Mouse (Mus musculus) kidney, embryonic 16.5 days (tissue): ENCODE data around the gene Ern1. TPM values are rescaled to one million over a fixed set of nuclear protein-coding genes. Genes with fewer than 3 reads are reported as not detected.
"Not testable (repeated sequence)": the region's sequence is repeated elsewhere in the genome, so short reads cannot be mapped to it uniquely, and the experiment has no call there.

ENCODE experiments used
- ATAC-seq: fragments of 200-750 bp; cut with Nextera tagmentation; 2 replicates; pipeline ENCODE4 v1.8.0; 2017; ENCODE audit warnings: moderate TSS enrichment; ENCODE audit not compliant: low FRiP score, low TSS enrichment
- H3K27ac ChIP-seq: fragments of 300-500 bp; sonication (generic); 2 replicates; pipeline ENCODE4 v1.5.1; 2014; ENCODE audit warnings: low read length
- H3K27me3 ChIP-seq: fragments of 300-500 bp; sonication (generic); 2 replicates; pipeline ENCODE4 v1.6.1; 2014; ENCODE audit warnings: low read length, control low read depth, mixed read lengths; ENCODE audit not compliant: insufficient read depth
- H3K36me3 ChIP-seq: fragments of 300-500 bp; sonication (generic); 2 replicates; pipeline ENCODE4 v1.6.1; 2014; ENCODE audit warnings: low read length, control low read depth, mixed read lengths; ENCODE audit not compliant: insufficient read depth
- H3K4me1 ChIP-seq: fragments of 300-500 bp; sonication (generic); 2 replicates; pipeline ENCODE4 v1.6.1; 2014; ENCODE audit warnings: low read length, control low read depth, mixed read lengths; ENCODE audit not compliant: insufficient read depth
- H3K4me2 ChIP-seq: fragments of 300-500 bp; sonication (generic); replicated peaks from 2 replicates; pipeline ENCODE4 v1.6.1; 2014; ENCODE audit warnings: low read depth, low read length
- H3K4me3 ChIP-seq: fragments of 300-500 bp; sonication (generic); 2 replicates; pipeline ENCODE4 v1.5.1; 2014; ENCODE audit warnings: mild to moderate bottlenecking, low read length
- H3K9ac ChIP-seq: fragments of 300-500 bp; sonication (generic); replicated peaks from 2 replicates; pipeline ENCODE4 v1.6.1; 2014; ENCODE audit warnings: low read length
- H3K9me3 ChIP-seq: fragments of 300-500 bp; sonication (generic); 2 replicates; pipeline ENCODE4 v1.6.1; 2016; ENCODE audit warnings: low read length, control low read depth
- WGBS: fragments of 180-500 bp; shearing (Covaris S2); extraction: QIAGEN DNeasy Blood & Tissue Kit; methylation state at CpG from one replicate; pipeline ENCODE4 v1.1.7; 2014; 5-methylcytosine and 5-hydroxymethylcytosine counted together
- polyA plus RNA-seq: library from polyadenylated mRNA; unstranded; fragments of >200 nt; fragmentation: Nextera tagmentation; extraction: Ambion mirVana; gene quantifications from 2 replicates; pipeline ENCODE4 v1.2.1, GENCODE M21; 2015

Gene Ern1
- polyA plus RNA-seq, 1 experiment from 2014 or later, result 5.4 TPM

GRCm38 (mm10) chr11:106411157-106411556, 76.5 kb downstream of the Ern1 start:
- WGBS, result 83% methylated on average over 2 of the region's 2 CpGs
- peaks cover 14% of the 10 kb centered on the region; the same call in 1 of the 2 replicates for H3K36me3 ChIP-seq
- no peaks in the 10 kb centered on the region for H3K9me3 ChIP-seq
- H3K9ac ChIP-seq, result no peak overlapping the region
- no peak overlapping the region for H3K4me2 ChIP-seq
- H3K4me3 ChIP-seq, result no peak overlapping the region
- ATAC-seq, result no peak
- H3K27ac ChIP-seq, result no peak overlapping the region
- H3K27me3 ChIP-seq, result no peaks in the 10 kb centered on the region
- H3K4me1 ChIP-seq, result no peaks in the 10 kb centered on the region

- no peaks in the 10 kb centered on the region for H3K4me1 ChIP-seq
- no peak for ATAC-seq
- no peaks in the 10 kb centered on the region for H3K27me3 ChIP-seq
- no peaks in the 10 kb centered on the region for H3K9me3 ChIP-seq
- H3K27ac ChIP-seq, result no peak overlapping the region
- peaks cover 14% of the 10 kb centered on the region; the same call in 1 of the 2 replicates for H3K36me3 ChIP-seq
- WGBS, result 85% methylated on average over 3 of the region's 3 CpGs
- no peak overlapping the region for H3K4me2 ChIP-seq
- H3K9ac ChIP-seq, result no peak overlapping the region
- H3K4me3 ChIP-seq, result no peak overlapping the region
These were observed 77.1 kb downstream of the Ern1 start for GRCm38 (mm10) chr11:106410507-106410906.

DNA sequence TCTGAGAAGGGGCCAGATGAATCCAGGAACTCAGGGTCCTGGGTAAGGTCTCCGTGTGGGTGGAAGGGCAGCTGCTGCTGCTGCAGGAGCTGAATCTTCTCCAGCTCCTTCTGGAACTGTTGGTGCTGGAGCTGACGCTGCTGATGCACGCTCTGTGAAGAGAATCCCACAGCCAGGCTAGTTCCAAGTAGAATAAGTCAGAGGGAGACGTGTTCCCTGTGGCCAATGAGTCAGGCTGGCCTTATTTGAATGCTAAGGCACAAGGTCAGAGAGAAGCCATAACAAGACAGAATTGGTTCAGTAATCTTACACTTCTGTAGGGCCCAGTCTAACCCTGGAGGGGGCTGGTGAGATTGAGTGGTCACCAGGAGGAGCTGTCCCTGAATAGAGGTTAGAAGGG, 77.6 kb downstream of the Ern1 start:
- 75% methylated on average over 4 of the region's 4 CpGs for WGBS
- Histone ChIP-seq H3K4me1 (no peaks in the 10 kb centered on the region), H3K27me3 (no peaks in the 10 kb centered on the region), H3K36me3 (peaks cover 14% of the 10 kb centered on the region; the same call in 1 of the 2 replicates), H3K9ac (no peak overlapping the region), H3K27ac (no peak overlapping the region), H3K4me3 (no peak overlapping the region), H3K9me3 (no peaks in the 10 kb centered on the region), H3K4me2 (no peak overlapping the region)
- no peak for ATAC-seq

- Histone ChIP-seq H3K36me3 (peaks cover 6% of the 10 kb centered on the region), H3K9me3 (no peaks in the 10 kb centered on the region), H3K27ac (no peak overlapping the region), H3K4me1 (no peaks in the 10 kb centered on the region), H3K9ac (no peak overlapping the region), H3K4me2 (no peak overlapping the region), H3K27me3 (no peaks in the 10 kb centered on the region), H3K4me3 (no peak overlapping the region)
- no peak for ATAC-seq
- 91% methylated on average over 8 of the region's 8 CpGs for WGBS
These were observed 89.2 kb downstream of the Ern1 start for GRCm38 (mm10) chr11:106398481-106398880.

GRCm38 (mm10) chr11:106397656-106398055, 90.0 kb downstream of the Ern1 start:
- H3K36me3 ChIP-seq, result peaks cover 2% of the 10 kb centered on the region; the same call in 1 of the 2 replicates
- ATAC-seq, result no peak
- H3K27ac ChIP-seq, result no peak overlapping the region
- H3K4me1 ChIP-seq, result no peaks in the 10 kb centered on the region
- no peak overlapping the region for H3K4me3 ChIP-seq
- H3K27me3 ChIP-seq, result no peaks in the 10 kb centered on the region
- no peak overlapping the region for H3K9ac ChIP-seq
- no peaks in the 10 kb centered on the region for H3K9me3 ChIP-seq
- 89% methylated on average over 3 of the region's 3 CpGs for WGBS
- H3K4me2 ChIP-seq, result no peak overlapping the region

DNA sequence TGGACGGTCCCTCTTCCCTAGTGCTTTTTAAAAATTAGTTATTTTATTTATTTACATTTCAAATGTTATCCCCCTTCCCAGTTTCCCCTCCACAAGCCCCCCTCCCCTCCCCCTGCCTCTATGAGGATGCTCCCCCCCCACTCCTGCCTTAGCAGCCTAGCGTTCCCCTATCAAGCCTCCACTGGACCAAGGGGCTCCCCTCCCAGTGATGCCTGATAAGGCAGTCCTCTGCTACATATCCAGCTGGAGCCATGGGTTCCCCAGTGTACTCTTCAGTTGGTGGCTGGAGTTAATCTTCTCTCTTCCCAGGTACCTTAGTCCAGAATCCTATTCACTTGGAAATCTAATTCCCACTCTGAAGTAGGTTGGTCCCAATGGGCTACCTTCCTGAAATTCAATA, 93.6 kb downstream of the Ern1 start:
- not testable (repeated sequence) for H3K4me2 ChIP-seq, ATAC-seq, H3K9me3 ChIP-seq, H3K9ac ChIP-seq, H3K27me3 ChIP-seq, H3K4me3 ChIP-seq, H3K36me3 ChIP-seq, H3K27ac ChIP-seq
- H3K4me1 ChIP-seq, result peaks cover 24% of the 10 kb centered on the region
- 85% methylated on average over 2 of the region's 2 CpGs for WGBS

DNA sequence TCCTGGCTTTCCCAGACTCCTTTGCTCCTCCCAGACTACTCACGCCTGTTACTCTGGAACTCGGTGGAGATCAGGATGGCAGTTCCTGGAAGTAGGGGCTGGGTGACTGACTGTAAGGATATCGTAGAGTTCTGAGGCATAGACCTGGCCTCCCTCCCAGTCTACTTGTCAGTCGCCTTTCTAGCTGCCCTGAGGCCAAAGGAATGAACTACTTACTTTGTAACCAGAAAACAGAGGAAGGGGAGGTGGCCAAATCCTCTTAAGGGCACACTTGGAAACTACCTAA, 94.4 kb downstream of the Ern1 start:
- Histone ChIP-seq H3K27ac (no peak overlapping the region), H3K9ac (no peak overlapping the region), H3K9me3 (no peaks in the 10 kb centered on the region), H3K36me3 (no peaks in the 10 kb centered on the region), H3K4me2 (no peak overlapping the region), H3K27me3 (no peaks in the 10 kb centered on the region), H3K4me3 (no peak overlapping the region), H3K4me1 (peaks cover 26% of the 10 kb centered on the region)
- no peak for ATAC-seq
- 45% methylated on average over 4 of the region's 4 CpGs for WGBS

- WGBS, result 60% methylated on average over 7 of the region's 7 CpGs
- H3K27me3 ChIP-seq, result no peaks in the 10 kb centered on the region
- no peak for ATAC-seq
- H3K27ac ChIP-seq, result no peak overlapping the region
- H3K4me3 ChIP-seq, result no peak overlapping the region
- H3K36me3 ChIP-seq, result no peaks in the 10 kb centered on the region
- no peak overlapping the region for H3K9ac ChIP-seq
- H3K4me1 ChIP-seq, result peaks cover 26% of the 10 kb centered on the region
- no peaks in the 10 kb centered on the region for H3K9me3 ChIP-seq
- H3K4me2 ChIP-seq, result no peak overlapping the region
These were observed 94.9 kb downstream of the Ern1 start for GRCm38 (mm10) chr11:106392597-106393330.

DNA sequence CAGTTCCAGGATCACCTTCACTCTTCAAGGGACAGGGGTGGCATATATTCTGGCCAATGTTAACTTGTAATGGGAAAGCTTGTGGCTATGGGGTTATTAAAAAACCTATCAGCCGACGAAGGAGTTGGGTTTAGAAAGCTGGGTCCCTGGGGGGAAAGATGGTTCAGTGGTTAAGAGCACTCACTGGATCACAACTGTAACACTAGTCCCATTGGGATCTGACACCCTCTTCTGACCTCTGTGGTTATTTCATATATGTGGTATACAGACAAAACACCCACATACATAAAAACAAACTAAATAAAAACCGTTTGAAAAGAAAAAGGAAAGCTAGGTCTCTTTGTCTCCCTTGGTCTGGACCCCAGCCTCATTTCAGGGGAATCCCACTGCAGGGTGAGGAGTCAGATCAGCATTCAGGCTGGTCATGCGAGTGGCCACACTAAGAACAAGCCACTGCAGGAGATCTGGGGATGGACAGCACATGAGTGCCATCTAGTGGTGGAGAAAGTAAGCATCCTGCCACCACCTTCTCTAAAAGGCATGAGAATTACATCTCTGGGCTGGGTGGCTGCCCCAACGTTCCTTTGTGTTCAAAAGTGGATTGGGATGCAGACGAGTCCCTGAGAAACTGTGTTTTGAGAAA, 96.0 kb downstream of the Ern1 start:
- Histone ChIP-seq H3K27me3 (no peaks in the 10 kb centered on the region), H3K9ac (no peak overlapping the region), H3K36me3 (no peaks in the 10 kb centered on the region), H3K4me2 (no peak overlapping the region), H3K4me3 (no peak overlapping the region), H3K9me3 (no peaks in the 10 kb centered on the region), H3K27ac (no peak overlapping the region), H3K4me1 (peaks cover 26% of the 10 kb centered on the region)
- 27% methylated on average over 6 of the region's 6 CpGs for WGBS
- peak; percentile 78 for ATAC-seq

- Histone ChIP-seq H3K4me1 (peaks cover 26% of the 10 kb centered on the region), H3K9me3 (no peaks in the 10 kb centered on the region), H3K27me3 (no peaks in the 10 kb centered on the region), H3K4me3 (no peak overlapping the region), H3K4me2 (no peak overlapping the region), H3K36me3 (no peaks in the 10 kb centered on the region), H3K27ac (no peak overlapping the region; the same call in 1 of the 2 replicates), H3K9ac (no peak overlapping the region)
- 36% methylated on average over 3 of the region's 3 CpGs for WGBS
- ATAC-seq, result no peak
These were observed 96.9 kb downstream of the Ern1 start for GRCm38 (mm10) chr11:106390757-106391156.
